Mouse (Mus musculus): ENCODE measurements around the gene Myzap. TPM values are rescaled to one million over a fixed set of nuclear protein-coding genes. Genes with fewer than 3 reads are reported as not detected.
A peak's percentile ranks its signal among the peaks of the same experiment; 100 is the strongest.

Gene Myzap
- polyA plus RNA-seq (2015; fragmentation: Nextera tagmentation; extraction: Ambion mirVana): 2.5 and 2.6 TPM in 2 replicates

GRCm38 (mm10) chr9:71591938-71592548 lies at the start of gene Myzap:
Gene Myzap, minus strand, starts transcription at chr9:71592360.
- Histone ChIP-seq H3K27ac (ENCODE audit: low read length) (no peak within 1 kb of the TSS), H3K4me1 (ENCODE audit: control insufficient read depth, insufficient read depth, low read length) (peaks cover 3% of the 10 kb centered on the region; the same call in 1 of the 2 replicates), H3K4me3 (ENCODE audit: low read depth, low read length) (peak within 1 kb of the TSS; percentile 57), H3K9ac (ENCODE audit: low read depth, low read length) (peak within 1 kb of the TSS; percentile 71), H3K4me2 (ENCODE audit: low read length) (peak within 1 kb of the TSS; percentile 93), H3K27me3 (ENCODE audit: control insufficient read depth, insufficient read depth, low read depth, low read length) (no peaks in the 10 kb centered on the region; the same call in 1 of the 2 replicates), H3K9me3 (replicated peaks; ENCODE audit: control insufficient read depth, low read length, poor library complexity, severe bottlenecking) (no peaks in the 10 kb centered on the region), H3K36me3 (ENCODE audit: control insufficient read depth, insufficient read depth, low read length) (no peaks in the 10 kb centered on the region)
- ATAC-seq: peak; percentile 84; the same call in 1 of the 2 replicates
- 2% methylated on average over 29 of the region's 29 CpGs for WGBS

DNA sequence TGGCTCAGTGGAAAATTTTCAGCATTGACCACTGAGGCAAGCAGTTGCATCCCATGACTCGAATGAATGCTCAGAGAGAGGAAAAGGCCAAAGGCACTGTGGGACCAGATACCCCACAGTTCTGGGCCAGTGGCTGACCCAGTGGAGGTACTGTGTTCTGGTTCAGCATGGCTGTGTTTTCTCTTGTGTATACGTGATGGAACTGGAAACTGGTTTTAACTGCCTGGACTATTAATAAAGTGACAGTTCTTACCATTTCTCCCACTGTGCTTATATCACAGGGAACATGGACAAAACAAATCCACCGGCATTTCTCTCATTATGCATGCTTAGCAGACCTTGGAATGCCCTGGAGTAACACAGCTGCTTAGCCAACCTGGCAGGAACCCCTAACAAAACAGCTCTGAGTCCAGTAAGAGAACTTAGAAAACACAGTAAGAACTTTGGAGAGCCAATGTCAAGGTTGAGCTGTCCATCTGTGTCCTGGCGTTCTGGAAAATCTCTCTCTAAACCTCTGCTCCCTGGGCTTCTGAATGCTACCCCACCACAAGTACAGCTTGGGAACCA lies 48.3 kb upstream of the Myzap start:
- peaks cover 10% of the 10 kb centered on the region for H3K4me1 ChIP-seq (ENCODE audit: control insufficient read depth, insufficient read depth, low read length)
- ATAC-seq: no peak
- no peak overlapping the region for H3K27ac ChIP-seq (ENCODE audit: low read length)
- H3K4me2 ChIP-seq (ENCODE audit: low read length): no peak overlapping the region
- H3K4me3 ChIP-seq (ENCODE audit: low read depth, low read length): no peak overlapping the region
- no peaks in the 10 kb centered on the region for H3K36me3 ChIP-seq (ENCODE audit: control insufficient read depth, insufficient read depth, low read length)
- no peaks in the 10 kb centered on the region for H3K9me3 ChIP-seq (replicated peaks; ENCODE audit: control insufficient read depth, low read length, poor library complexity, severe bottlenecking)
- H3K27me3 ChIP-seq (ENCODE audit: control insufficient read depth, insufficient read depth, low read depth, low read length): no peaks in the 10 kb centered on the region
- H3K9ac ChIP-seq (ENCODE audit: low read depth, low read length): no peak overlapping the region
- 70% methylated on average over 4 of the region's 4 CpGs for WGBS

- no peaks in the 10 kb centered on the region for H3K36me3 ChIP-seq (ENCODE audit: control insufficient read depth, insufficient read depth, low read length)
- H3K27ac ChIP-seq (ENCODE audit: low read length): no peak overlapping the region
- no peak overlapping the region for H3K9ac ChIP-seq (ENCODE audit: low read depth, low read length)
- H3K4me1 ChIP-seq (ENCODE audit: control insufficient read depth, insufficient read depth, low read length): peaks cover 10% of the 10 kb centered on the region
- H3K9me3 ChIP-seq (replicated peaks; ENCODE audit: control insufficient read depth, low read length, poor library complexity, severe bottlenecking): no peaks in the 10 kb centered on the region
- no peak overlapping the region for H3K4me2 ChIP-seq (ENCODE audit: low read length)
- 67% methylated on average over 11 of the region's 11 CpGs for whole genome bisulfite sequencing
- no peak for ATAC-seq
- no peaks in the 10 kb centered on the region for H3K27me3 ChIP-seq (ENCODE audit: control insufficient read depth, insufficient read depth, low read depth, low read length)
- H3K4me3 ChIP-seq (ENCODE audit: low read depth, low read length): no peak overlapping the region
Measured at GRCm38 (mm10) chr9:71638198-71638597, 46.0 kb upstream of the Myzap start.

- H3K27ac ChIP-seq (ENCODE audit: low read length): 0 out of 2 replicates have a peak overlapping the region, but pooled peaks have one; percentile 3
- ATAC-seq: peak; percentile 85
- no peaks in the 10 kb centered on the region for H3K27me3 ChIP-seq (ENCODE audit: control insufficient read depth, insufficient read depth, low read depth, low read length)
- no peak overlapping the region for H3K4me3 ChIP-seq (ENCODE audit: low read depth, low read length)
- WGBS: 95% methylated on average over 1 of the region's 1 CpGs
- no peaks in the 10 kb centered on the region for H3K9me3 ChIP-seq (replicated peaks; ENCODE audit: control insufficient read depth, low read length, poor library complexity, severe bottlenecking)
- H3K9ac ChIP-seq (ENCODE audit: low read depth, low read length): no peak overlapping the region
- H3K4me1 ChIP-seq (ENCODE audit: control insufficient read depth, insufficient read depth, low read length): peaks cover 10% of the 10 kb centered on the region
- H3K4me2 ChIP-seq (ENCODE audit: low read length): no peak overlapping the region
- no peaks in the 10 kb centered on the region for H3K36me3 ChIP-seq (ENCODE audit: control insufficient read depth, insufficient read depth, low read length)
Measured at GRCm38 (mm10) chr9:71636854-71637253, 44.7 kb upstream of the Myzap start.

- no peak for ATAC-seq
- Histone ChIP-seq H3K27me3 (ENCODE audit: control insufficient read depth, insufficient read depth, low read depth, low read length) (no peaks in the 10 kb centered on the region), H3K9ac (ENCODE audit: low read depth, low read length) (no peak overlapping the region), H3K27ac (ENCODE audit: low read length) (no peak overlapping the region), H3K4me1 (ENCODE audit: control insufficient read depth, insufficient read depth, low read length) (peaks cover 10% of the 10 kb centered on the region), H3K36me3 (ENCODE audit: control insufficient read depth, insufficient read depth, low read length) (no peaks in the 10 kb centered on the region), H3K9me3 (replicated peaks; ENCODE audit: control insufficient read depth, low read length, poor library complexity, severe bottlenecking) (no peaks in the 10 kb centered on the region), H3K4me2 (ENCODE audit: low read length) (no peak overlapping the region), H3K4me3 (ENCODE audit: low read depth, low read length) (no peak overlapping the region)
- WGBS: 65% methylated on average over 1 of the region's 1 CpGs
Measured at GRCm38 (mm10) chr9:71635627-71636026, 43.5 kb upstream of the Myzap start.

- Histone ChIP-seq H3K4me1 (ENCODE audit: control insufficient read depth, insufficient read depth, low read length) (peaks cover 10% of the 10 kb centered on the region), H3K27ac (ENCODE audit: low read length) (no peak overlapping the region), H3K4me2 (ENCODE audit: low read length) (no peak overlapping the region), H3K9ac (ENCODE audit: low read depth, low read length) (no peak overlapping the region), H3K27me3 (ENCODE audit: control insufficient read depth, insufficient read depth, low read depth, low read length) (no peaks in the 10 kb centered on the region), H3K4me3 (ENCODE audit: low read depth, low read length) (no peak overlapping the region), H3K9me3 (replicated peaks; ENCODE audit: control insufficient read depth, low read length, poor library complexity, severe bottlenecking) (no peaks in the 10 kb centered on the region), H3K36me3 (ENCODE audit: control insufficient read depth, insufficient read depth, low read length) (no peaks in the 10 kb centered on the region)
- ATAC-seq: no peak
- 82% methylated on average over 2 of the region's 2 CpGs for WGBS
Measured at GRCm38 (mm10) chr9:71634916-71635315, 42.8 kb upstream of the Myzap start.

GRCm38 (mm10) chr9:71628921-71629320 lies 36.8 kb upstream of the Myzap start:
- no peaks in the 10 kb centered on the region for H3K36me3 ChIP-seq (ENCODE audit: control insufficient read depth, insufficient read depth, low read length)
- 61% methylated on average over 6 of the region's 6 CpGs for WGBS
- H3K9me3 ChIP-seq (replicated peaks; ENCODE audit: control insufficient read depth, low read length, poor library complexity, severe bottlenecking): no peaks in the 10 kb centered on the region
- ATAC-seq: no peak
- no peak overlapping the region for H3K4me3 ChIP-seq (ENCODE audit: low read depth, low read length)
- no peak overlapping the region for H3K9ac ChIP-seq (ENCODE audit: low read depth, low read length)
- H3K27ac ChIP-seq (ENCODE audit: low read length): no peak overlapping the region
- no peaks in the 10 kb centered on the region for H3K27me3 ChIP-seq (ENCODE audit: control insufficient read depth, insufficient read depth, low read depth, low read length)
- H3K4me1 ChIP-seq (ENCODE audit: control insufficient read depth, insufficient read depth, low read length): no peaks in the 10 kb centered on the region
- H3K4me2 ChIP-seq (ENCODE audit: low read length): no peak overlapping the region

DNA sequence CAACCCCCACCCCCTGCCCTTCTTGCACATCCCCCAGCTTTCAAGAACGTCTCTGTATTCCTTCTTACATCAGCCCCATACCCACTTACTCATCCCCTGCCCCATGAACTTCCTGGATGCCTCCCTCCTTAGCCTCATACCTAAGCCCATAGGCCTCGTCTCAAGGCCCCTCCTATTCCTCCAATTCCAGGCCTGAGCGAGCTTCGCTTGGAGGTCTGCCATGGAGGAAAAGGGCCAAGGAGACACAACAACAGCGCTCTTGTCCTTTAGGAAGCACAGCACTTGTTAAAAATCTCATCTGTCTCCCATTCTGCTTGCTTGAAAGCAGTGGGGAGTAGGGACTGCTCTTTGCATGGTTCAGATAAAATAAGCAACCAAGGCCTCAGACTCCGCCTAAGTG lies 36.1 kb upstream of the Myzap start:
- 74% methylated on average over 6 of the region's 6 CpGs for WGBS
- Histone ChIP-seq H3K36me3 (ENCODE audit: control insufficient read depth, insufficient read depth, low read length) (no peaks in the 10 kb centered on the region), H3K27ac (ENCODE audit: low read length) (no peak overlapping the region), H3K4me2 (ENCODE audit: low read length) (no peak overlapping the region), H3K27me3 (ENCODE audit: control insufficient read depth, insufficient read depth, low read depth, low read length) (no peaks in the 10 kb centered on the region), H3K4me1 (ENCODE audit: control insufficient read depth, insufficient read depth, low read length) (no peaks in the 10 kb centered on the region), H3K4me3 (ENCODE audit: low read depth, low read length) (no peak overlapping the region), H3K9me3 (replicated peaks; ENCODE audit: control insufficient read depth, low read length, poor library complexity, severe bottlenecking) (no peaks in the 10 kb centered on the region), H3K9ac (ENCODE audit: low read depth, low read length) (no peak overlapping the region)
- ATAC-seq: no peak

- Histone ChIP-seq H3K4me1 (ENCODE audit: control insufficient read depth, insufficient read depth, low read length) (no peaks in the 10 kb centered on the region), H3K36me3 (ENCODE audit: control insufficient read depth, insufficient read depth, low read length) (no peaks in the 10 kb centered on the region), H3K27me3 (ENCODE audit: control insufficient read depth, insufficient read depth, low read depth, low read length) (no peaks in the 10 kb centered on the region), H3K4me3 (ENCODE audit: low read depth, low read length) (no peak overlapping the region), H3K9ac (ENCODE audit: low read depth, low read length) (no peak overlapping the region), H3K27ac (ENCODE audit: low read length) (no peak overlapping the region), H3K4me2 (ENCODE audit: low read length) (no peak overlapping the region), H3K9me3 (replicated peaks; ENCODE audit: control insufficient read depth, low read length, poor library complexity, severe bottlenecking) (no peaks in the 10 kb centered on the region)
- WGBS: 84% methylated on average over 6 of the region's 6 CpGs
- ATAC-seq: no peak
Measured at GRCm38 (mm10) chr9:71625961-71626360, 33.8 kb upstream of the Myzap start.

All from midbrain, embryonic 16.5 days (tissue).